Mouse (Mus musculus): ENCODE measurements around the gene Gm8994. TPM values are rescaled to one million over a fixed set of nuclear protein-coding genes. Genes with fewer than 3 reads are reported as not detected.
"Not testable (repeated sequence)": the region's sequence is repeated elsewhere in the genome, so short reads cannot be mapped to it uniquely, and the experiment has no call there.

The Gm8994 gene
- total and polyA plus RNA-seq, 3 experiments: not detected

DNA sequence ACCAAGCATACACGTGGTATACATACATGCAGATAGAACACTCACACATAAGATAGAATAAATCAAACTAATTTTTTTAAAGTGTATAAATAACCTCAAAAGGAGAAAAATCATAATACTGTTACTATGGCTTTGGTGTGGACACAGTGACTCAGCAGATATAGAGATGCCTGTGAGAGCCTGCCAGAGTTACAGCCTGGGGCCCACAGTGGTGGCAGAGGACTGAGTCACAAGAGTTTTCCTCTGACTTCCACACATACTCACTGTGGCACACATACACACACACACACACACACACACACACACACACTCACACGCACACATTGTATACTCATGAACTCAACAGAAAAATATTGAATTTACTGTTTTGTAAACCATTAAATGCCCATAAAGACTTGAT, 17.9 kb upstream of the Gm8994 start:
- Histone ChIP-seq H3K9ac (ENCODE audit: low read depth, low read length) (no peak overlapping the region), H3K79me2 (replicated peaks; ENCODE audit: control insufficient read depth, insufficient read depth, low read length) (no peaks in the 10 kb centered on the region), H3K4me3 (no peak overlapping the region), H3K27me3 (ENCODE audit: control insufficient read depth, insufficient read depth, low read length) (no peaks in the 10 kb centered on the region), H3K4me1 (ENCODE audit: control insufficient read depth, insufficient read depth, low read length) (no peaks in the 10 kb centered on the region), H3K27ac (no peak overlapping the region), H3K36me3 (ENCODE audit: control insufficient read depth, insufficient read depth, low read length) (no peaks in the 10 kb centered on the region)
- 84% methylated on average over 2 of the region's 2 CpGs for WGBS
- no peak for DNase-seq
- TF ChIP-seq POLR2A (IDR thresholded peaks at IDR 0.05; ENCODE audit: insufficient read depth, low read depth, low read length) (no peak), EP300 (IDR thresholded peaks at IDR 0.05; ENCODE audit: insufficient read depth, low read depth, low read length) (no peak), CTCF (IDR thresholded peaks at IDR 0.05) (no peak)
- intact Hi-C loops (cut with DNase I): no loop called here

DNA sequence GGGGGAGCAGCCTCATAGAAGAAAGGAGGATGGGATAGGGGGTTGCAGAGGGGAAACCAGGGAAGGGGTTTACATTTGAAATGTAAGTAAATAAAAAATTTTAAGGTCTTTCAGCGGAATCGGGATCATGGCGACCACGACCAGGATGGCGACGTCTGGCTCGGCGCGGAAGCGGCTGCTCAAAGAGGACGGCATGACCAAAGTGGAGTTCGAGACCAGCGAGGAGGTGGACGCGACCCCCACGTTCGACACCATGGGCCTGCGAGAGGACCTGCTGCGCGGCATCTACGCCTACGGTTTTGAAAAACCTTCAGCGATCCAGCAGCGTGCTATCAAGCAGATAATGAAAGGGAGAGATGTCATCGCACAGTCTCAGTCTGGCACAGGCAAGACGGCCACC, 1.1 kb downstream of the Gm8994 start:
- H3K27me3 ChIP-seq (ENCODE audit: control insufficient read depth, insufficient read depth, low read length); H3K79me2 ChIP-seq (replicated peaks; ENCODE audit: control insufficient read depth, insufficient read depth, low read length); H3K9ac ChIP-seq (ENCODE audit: low read depth, low read length); intact Hi-C loops (cut with DNase I); DNase-seq; H3K27ac ChIP-seq; H3K4me1 ChIP-seq (ENCODE audit: control insufficient read depth, insufficient read depth, low read length); H3K4me3 ChIP-seq; H3K36me3 ChIP-seq (ENCODE audit: control insufficient read depth, insufficient read depth, low read length): not testable (repeated sequence)
- 95% methylated on average over 26 of the region's 26 CpGs for WGBS

DNA sequence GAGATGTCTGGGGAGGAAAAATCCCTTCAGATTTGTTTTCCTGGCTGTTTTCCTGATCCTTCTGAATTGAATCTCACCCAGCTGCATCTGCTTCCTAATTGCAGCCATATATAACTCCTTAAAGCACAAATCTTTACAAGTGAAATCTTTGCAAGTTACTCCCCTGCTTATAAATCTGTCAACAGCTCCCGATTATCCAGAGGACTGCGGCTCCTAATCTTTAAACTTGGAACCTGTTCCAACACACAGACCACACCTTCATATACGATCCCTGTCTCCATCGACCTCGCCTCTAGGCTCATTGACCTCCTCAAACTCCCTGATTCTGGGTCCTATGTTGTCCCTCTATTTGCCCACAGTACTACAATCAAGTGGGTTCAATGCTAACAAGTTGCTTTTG, 13.3 kb downstream of the Gm8994 start:
- H3K27me3 ChIP-seq (ENCODE audit: control insufficient read depth, insufficient read depth, low read length): no peaks in the 10 kb centered on the region
- DNase-seq: no peak
- H3K4me1 ChIP-seq (ENCODE audit: control insufficient read depth, insufficient read depth, low read length): no peaks in the 10 kb centered on the region
- H3K4me3 ChIP-seq: no peak overlapping the region
- H3K79me2 ChIP-seq (replicated peaks; ENCODE audit: control insufficient read depth, insufficient read depth, low read length): no peaks in the 10 kb centered on the region
- TF ChIP-seq CTCF (IDR thresholded peaks at IDR 0.05) (no peak), EP300 (IDR thresholded peaks at IDR 0.05; ENCODE audit: insufficient read depth, low read depth, low read length) (no peak), POLR2A (IDR thresholded peaks at IDR 0.05; ENCODE audit: insufficient read depth, low read depth, low read length) (no peak)
- H3K27ac ChIP-seq: no peak overlapping the region
- no peak overlapping the region for H3K9ac ChIP-seq (ENCODE audit: low read depth, low read length)
- H3K36me3 ChIP-seq (ENCODE audit: control insufficient read depth, insufficient read depth, low read length): no peaks in the 10 kb centered on the region
- intact Hi-C loops (cut with DNase I): no loop called here
- WGBS: 59% methylated on average over 5 of the region's 5 CpGs

DNA sequence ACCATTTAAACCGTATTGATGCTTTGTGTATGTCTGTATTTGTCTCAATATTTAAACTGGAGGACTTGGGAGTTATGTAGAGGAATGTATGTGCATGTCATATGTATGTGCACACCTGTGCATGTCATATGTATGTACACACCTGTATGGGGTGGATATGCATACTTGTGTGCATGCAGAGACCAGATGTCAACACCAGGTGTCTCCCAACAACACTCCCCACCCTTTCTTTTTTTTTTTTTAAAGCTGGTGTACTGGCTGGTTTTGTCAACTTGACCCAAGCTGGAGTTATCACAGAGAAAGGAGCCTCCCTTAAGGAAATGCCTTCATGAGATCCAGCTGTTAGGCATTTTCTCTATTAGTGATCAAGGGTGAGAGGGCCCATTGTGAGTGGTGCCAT, 13.8 kb downstream of the Gm8994 start:
- Histone ChIP-seq H3K4me3 (no peak overlapping the region), H3K36me3 (ENCODE audit: control insufficient read depth, insufficient read depth, low read length) (no peaks in the 10 kb centered on the region), H3K79me2 (replicated peaks; ENCODE audit: control insufficient read depth, insufficient read depth, low read length) (no peaks in the 10 kb centered on the region), H3K27ac (no peak overlapping the region), H3K27me3 (ENCODE audit: control insufficient read depth, insufficient read depth, low read length) (no peaks in the 10 kb centered on the region), H3K4me1 (ENCODE audit: control insufficient read depth, insufficient read depth, low read length) (no peaks in the 10 kb centered on the region), H3K9ac (ENCODE audit: low read depth, low read length) (no peak overlapping the region)
- 86% methylated on average over 1 of the region's 1 CpGs for WGBS
- no peak for DNase-seq
- intact Hi-C loops (cut with DNase I): no loop called here
- no peak for TF ChIP-seq EP300 (IDR thresholded peaks at IDR 0.05; ENCODE audit: insufficient read depth, low read depth, low read length)
- no peak for TF ChIP-seq POLR2A (IDR thresholded peaks at IDR 0.05; ENCODE audit: insufficient read depth, low read depth, low read length)
- TF ChIP-seq CTCF (IDR thresholded peaks at IDR 0.05): no peak

DNA sequence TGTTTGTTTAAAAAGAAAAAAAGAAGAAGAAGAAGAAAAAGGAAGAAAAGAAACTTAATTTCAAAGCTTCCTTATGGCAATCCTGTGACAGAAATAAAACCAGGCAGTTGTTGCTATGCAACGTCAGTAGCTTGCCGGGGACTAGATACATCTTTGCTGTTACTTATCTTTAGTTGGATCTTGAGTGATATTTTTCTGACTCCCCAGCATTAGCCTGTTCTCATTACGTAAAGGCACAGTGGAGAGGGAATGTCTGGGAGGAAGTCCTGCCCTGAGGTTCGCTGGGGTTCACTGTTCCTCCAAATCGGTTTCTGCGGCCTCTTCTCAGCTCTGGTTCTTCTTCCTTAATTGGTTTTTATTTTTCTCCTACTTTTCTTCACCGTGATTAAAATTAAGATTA, 16.5 kb downstream of the Gm8994 start:
- intact Hi-C loops (cut with DNase I): no loop called here
- TF ChIP-seq POLR2A (IDR thresholded peaks at IDR 0.05; ENCODE audit: insufficient read depth, low read depth, low read length) (no peak), CTCF (IDR thresholded peaks at IDR 0.05) (no peak), EP300 (IDR thresholded peaks at IDR 0.05; ENCODE audit: insufficient read depth, low read depth, low read length) (no peak)
- Histone ChIP-seq H3K4me1 (ENCODE audit: control insufficient read depth, insufficient read depth, low read length) (no peaks in the 10 kb centered on the region), H3K79me2 (replicated peaks; ENCODE audit: control insufficient read depth, insufficient read depth, low read length) (no peaks in the 10 kb centered on the region), H3K27me3 (ENCODE audit: control insufficient read depth, insufficient read depth, low read length) (no peaks in the 10 kb centered on the region), H3K36me3 (ENCODE audit: control insufficient read depth, insufficient read depth, low read length) (no peaks in the 10 kb centered on the region), H3K9ac (ENCODE audit: low read depth, low read length) (no peak overlapping the region), H3K27ac (no peak overlapping the region), H3K4me3 (no peak overlapping the region)
- WGBS: 75% methylated on average over 7 of the region's 7 CpGs
- DNase-seq: no peak

DNA sequence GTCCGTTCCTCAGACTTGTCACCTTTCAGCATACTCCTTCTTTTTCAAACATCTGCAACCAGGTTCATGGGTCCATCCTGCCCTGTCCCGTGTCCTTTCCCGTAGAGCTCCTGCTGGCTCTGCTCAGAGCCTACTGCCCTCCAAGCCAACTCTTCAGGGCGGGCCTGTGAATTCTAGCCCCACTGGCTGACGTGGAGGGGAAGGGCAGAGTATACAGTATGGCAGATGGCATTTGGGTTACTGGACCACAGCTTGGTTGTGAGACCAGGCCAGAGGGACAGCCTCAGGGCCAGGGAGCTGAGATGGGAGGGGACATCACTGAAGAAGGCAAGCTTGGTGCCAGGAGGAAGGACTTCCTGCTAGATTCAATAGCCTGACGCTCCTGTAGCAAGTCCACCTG, 17.7 kb downstream of the Gm8994 start:
- no peak for DNase-seq
- H3K4me1 ChIP-seq (ENCODE audit: control insufficient read depth, insufficient read depth, low read length): no peaks in the 10 kb centered on the region
- no peaks in the 10 kb centered on the region for H3K27me3 ChIP-seq (ENCODE audit: control insufficient read depth, insufficient read depth, low read length)
- H3K27ac ChIP-seq: no peak overlapping the region
- no peaks in the 10 kb centered on the region for H3K79me2 ChIP-seq (replicated peaks; ENCODE audit: control insufficient read depth, insufficient read depth, low read length)
- intact Hi-C loops (cut with DNase I): no loop called here
- TF ChIP-seq EP300 (IDR thresholded peaks at IDR 0.05; ENCODE audit: insufficient read depth, low read depth, low read length) (no peak), POLR2A (IDR thresholded peaks at IDR 0.05; ENCODE audit: insufficient read depth, low read depth, low read length) (no peak), CTCF (IDR thresholded peaks at IDR 0.05) (no peak)
- H3K4me3 ChIP-seq: no peak overlapping the region
- 84% methylated on average over 6 of the region's 6 CpGs for WGBS
- H3K9ac ChIP-seq (ENCODE audit: low read depth, low read length): no peak overlapping the region
- no peaks in the 10 kb centered on the region for H3K36me3 ChIP-seq (ENCODE audit: control insufficient read depth, insufficient read depth, low read length)
